Mouse (Mus musculus) megakaryocyte, embryonic 14.5 days (primary cell): ENCODE results near the gene Stxbp2.

Source experiments
- FLI1 ChIP-seq: IDR thresholded peaks from 2 replicates; pipeline ENCODE4 v1.6.1; 2012; ENCODE audit warnings: low read length, inconsistent platforms, mixed read lengths
- GATA1 ChIP-seq: IDR thresholded peaks from 3 replicates; pipeline ENCODE4 v1.6.1; 2012; ENCODE audit warnings: mixed read lengths, low read length, inconsistent platforms, borderline replicate concordance

DNA sequence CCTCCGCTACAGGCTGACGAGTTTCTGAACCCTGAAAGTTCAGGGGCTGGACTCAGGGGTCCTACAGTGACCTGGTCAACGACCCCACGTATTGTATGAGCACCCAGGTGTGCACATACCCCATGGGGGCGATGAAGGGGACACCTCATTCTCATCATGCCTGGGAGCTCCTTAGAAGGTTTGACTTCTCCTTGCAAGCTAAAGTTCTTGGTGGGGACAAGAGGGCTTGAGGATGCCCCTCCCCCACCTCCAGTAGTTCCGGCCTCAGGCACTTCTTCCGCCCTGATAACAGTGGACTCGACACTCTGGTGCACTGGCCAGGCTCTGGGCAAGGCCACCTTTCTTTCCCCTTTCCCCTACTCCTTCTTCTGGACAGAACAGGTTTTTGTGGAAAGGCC lies 722 bp downstream of the Stxbp2 start:
- TF ChIP-seq GATA1 = no peak
- no peak for TF ChIP-seq FLI1
